In the genomic region with DNA sequence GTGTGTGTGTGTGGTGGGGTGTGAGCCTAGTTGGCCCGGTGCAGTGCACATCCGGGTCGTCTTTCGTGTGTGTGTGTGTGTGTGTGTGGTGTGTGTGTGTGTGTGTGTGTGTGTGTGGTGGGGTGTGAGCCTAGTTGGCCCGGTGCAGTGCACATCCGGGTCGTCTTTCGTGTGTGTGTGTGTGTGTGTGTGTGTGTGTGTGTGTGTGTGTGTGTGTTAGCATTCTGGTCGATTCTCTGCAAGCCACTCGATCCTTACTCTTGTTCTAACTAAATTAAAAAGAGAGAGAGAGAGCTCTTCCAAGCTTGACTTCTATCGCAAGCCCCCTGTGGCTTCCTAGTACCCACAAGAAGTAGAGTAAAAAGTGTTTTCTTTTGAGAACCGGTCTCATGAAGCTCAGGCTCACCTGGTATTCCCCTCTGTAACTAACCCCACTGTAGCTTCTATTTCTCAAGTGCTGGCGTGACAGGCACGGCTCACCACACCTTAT, we compare ENCODE assay signal across 8 mouse cellular contexts. TPM values are rescaled to one million over a fixed set of nuclear protein-coding genes. Genes with fewer than 3 reads are reported as not detected.
DNase-seq lines count a peak whose midpoint lies in the region; ATAC-seq lines count a peak whose summit lies in the region.
"Not testable (repeated sequence)": the region's sequence is repeated elsewhere in the genome, so short reads cannot be mapped to it uniquely, and the experiment has no call there.

No protein-coding gene starts in this region.

- H3K4me2 ChIP-seq in forebrain, embryonic 15.5 days (replicated peaks), result peak overlapping the region; percentile 16; the same call in 1 of the 2 replicates
- peak overlapping the region; percentile 31 for H3K4me2 ChIP-seq in hindbrain, embryonic 14.5 days (replicated peaks)
- H3K4me2 ChIP-seq in liver, embryonic 16.5 days (ENCODE audit: low read depth, low read length), result peak overlapping the region; percentile 32
- peak overlapping the region; percentile 71; the same call in 1 of the 2 replicates for H3K4me2 ChIP-seq in midbrain, embryonic 15.5 days
- H3K4me2 ChIP-seq in stomach, embryonic 14.5 days (replicated peaks; ENCODE audit: low read depth, low read length), result 0 out of 2 replicates have a peak overlapping the region, but pooled peaks have one; percentile 10

- not testable (repeated sequence) for H3K9me3 ChIP-seq in forebrain, embryonic 15.5 days; hindbrain, embryonic 14.5 days (ENCODE audit: control insufficient read depth, low read length); liver, embryonic 16.5 days (replicated peaks; ENCODE audit: control insufficient read depth, low read length); midbrain, embryonic 15.5 days; stomach, embryonic 14.5 days (ENCODE audit: control insufficient read depth, low read depth, low read length)

- H3K4me3 ChIP-seq in forebrain, embryonic 15.5 days; hindbrain, embryonic 14.5 days (replicated peaks; ENCODE audit: low read length); liver, embryonic 16.5 days (ENCODE audit: low read depth, low read length); midbrain, embryonic 15.5 days; stomach, embryonic 14.5 days (ENCODE audit: low read depth, low read length): not testable (repeated sequence)

- H3K36me3 ChIP-seq in forebrain, embryonic 15.5 days; hindbrain, embryonic 14.5 days (replicated peaks; ENCODE audit: control insufficient read depth, insufficient read depth); liver, embryonic 16.5 days (ENCODE audit: control insufficient read depth, insufficient read depth); midbrain, embryonic 15.5 days (replicated peaks); stomach, embryonic 14.5 days (ENCODE audit: control insufficient read depth, insufficient read depth, low read length): not testable (repeated sequence)

- H3K9ac ChIP-seq in forebrain, embryonic 15.5 days (replicated peaks); hindbrain, embryonic 14.5 days; midbrain, embryonic 15.5 days; stomach, embryonic 14.5 days (replicated peaks; ENCODE audit: low read depth, low read length): not testable (repeated sequence)
- H3K9ac ChIP-seq in liver, embryonic 16.5 days (ENCODE audit: low read depth, low read length), result peak overlapping the region; percentile 22

- ATAC-seq in forebrain, embryonic 15.5 days (replicated peaks); hindbrain, embryonic 14.5 days (ENCODE audit: low FRiP score); liver, embryonic 16.5 days (ENCODE audit: low read depth); midbrain, embryonic 15.5 days (replicated peaks); stomach, embryonic 14.5 days (ENCODE audit: insufficient number of reproducible peaks, insufficient read depth, low FRiP score, low read depth): not testable (repeated sequence)

- H3K27ac ChIP-seq in forebrain, embryonic 15.5 days (replicated peaks), result peak overlapping the region; percentile 50
- peak overlapping the region; percentile 14; the same call in 1 of the 2 replicates for H3K27ac ChIP-seq in hindbrain, embryonic 14.5 days
- peak overlapping the region; percentile 72 for H3K27ac ChIP-seq in liver, embryonic 16.5 days (ENCODE audit: low read length)
- not testable (repeated sequence) for H3K27ac ChIP-seq in midbrain, embryonic 15.5 days
- H3K27ac ChIP-seq in stomach, embryonic 14.5 days (ENCODE audit: low read length), result peak overlapping the region; percentile 27; the same call in 1 of the 2 replicates

- H3K27me3 ChIP-seq in forebrain, embryonic 15.5 days; hindbrain, embryonic 14.5 days (ENCODE audit: control insufficient read depth, insufficient read depth, low read length); liver, embryonic 16.5 days (ENCODE audit: control insufficient read depth, insufficient read depth, low read depth, low read length); midbrain, embryonic 15.5 days (replicated peaks); stomach, embryonic 14.5 days (ENCODE audit: control insufficient read depth, insufficient read depth, low read length): not testable (repeated sequence)

- peaks cover 53% of the 10 kb centered on the region for H3K4me1 ChIP-seq in forebrain, embryonic 15.5 days
- peaks cover 36% of the 10 kb centered on the region for H3K4me1 ChIP-seq in hindbrain, embryonic 14.5 days (replicated peaks; ENCODE audit: control insufficient read depth, insufficient read depth, low read length)
- H3K4me1 ChIP-seq in liver, embryonic 16.5 days (ENCODE audit: control insufficient read depth, low read depth, low read length), result peaks cover 39% of the 10 kb centered on the region
- H3K4me1 ChIP-seq in midbrain, embryonic 15.5 days, result peaks cover 47% of the 10 kb centered on the region
- H3K4me1 ChIP-seq in stomach, embryonic 14.5 days (ENCODE audit: control insufficient read depth, insufficient read depth, low read length), result peaks cover 22% of the 10 kb centered on the region

- DNase-seq in 416B (ENCODE audit: low read depth) (peak; percentile 75), ZHBTc4 (ENCODE audit: low read depth, low spot score) (peak; percentile 30)
- not testable (repeated sequence) for DNase-seq in hindbrain, embryonic 14.5 days (ENCODE audit: low spot score)
- peak; percentile 55 for DNase-seq in kidney, postnatal 10 days

- 39% methylated on average over 12 of the region's 14 CpGs for WGBS in forebrain, embryonic 15.5 days
- WGBS in hindbrain, embryonic 14.5 days, result 52% methylated on average over 6 of the region's 14 CpGs
- WGBS in liver, embryonic 16.5 days (ENCODE audit: insufficient replicate concordance), result 8% methylated on average over 14 of the region's 14 CpGs
- 45% methylated on average over 7 of the region's 14 CpGs for WGBS in midbrain, embryonic 15.5 days
- 21% methylated on average over 14 of the region's 14 CpGs for WGBS in stomach, embryonic 14.5 days

RNA-seq across cellular contexts. Expression of a gene that starts 1.7 kb away (rescaled TPM):
- polyA plus RNA-seq in forebrain, embryonic 15.5 days (2015; fragmentation: Nextera tagmentation; extraction: Ambion mirVana), result 54.9 and 57.8 TPM in 2 replicates
- 43.7 and 48.3 TPM in 2 replicates for polyA plus RNA-seq in hindbrain, embryonic 14.5 days (2014; fragmentation: Nextera tagmentation; extraction: Ambion mirVana)
- polyA plus RNA-seq in liver, embryonic 16.5 days (2015; fragmentation: Nextera tagmentation; extraction: Ambion mirVana), result 21.8 and 22.1 TPM in 2 replicates
- 59.2 and 66.3 TPM in 2 replicates for polyA plus RNA-seq in midbrain, embryonic 15.5 days (2015; fragmentation: Nextera tagmentation; extraction: Ambion mirVana)
- 32.7 and 40.9 TPM in 2 replicates for polyA plus RNA-seq in stomach, embryonic 14.5 days (2014; fragmentation: Nextera tagmentation; extraction: Ambion mirVana)

RNA-seq across cellular contexts. Expression of a gene that starts 7.0 kb away (rescaled TPM):
- 633 and 637 TPM in 2 replicates for polyA plus RNA-seq in forebrain, embryonic 15.5 days (2015; fragmentation: Nextera tagmentation; extraction: Ambion mirVana)
- 413 and 447 TPM in 2 replicates for polyA plus RNA-seq in hindbrain, embryonic 14.5 days (2014; fragmentation: Nextera tagmentation; extraction: Ambion mirVana)
- 266 and 282 TPM in 2 replicates for polyA plus RNA-seq in liver, embryonic 16.5 days (2015; fragmentation: Nextera tagmentation; extraction: Ambion mirVana)
- 588 and 606 TPM in 2 replicates for polyA plus RNA-seq in midbrain, embryonic 15.5 days (2015; fragmentation: Nextera tagmentation; extraction: Ambion mirVana)
- 416 and 434 TPM in 2 replicates for polyA plus RNA-seq in stomach, embryonic 14.5 days (2014; fragmentation: Nextera tagmentation; extraction: Ambion mirVana)

RNA-seq across cellular contexts. Expression of a gene that starts 13.3 kb away (rescaled TPM):
- polyA plus RNA-seq in forebrain, embryonic 15.5 days (2015; fragmentation: Nextera tagmentation; extraction: Ambion mirVana), result 56.8 and 61.3 TPM in 2 replicates
- 68.2 and 76.7 TPM in 2 replicates for polyA plus RNA-seq in hindbrain, embryonic 14.5 days (2014; fragmentation: Nextera tagmentation; extraction: Ambion mirVana)
- 11.0 and 12.2 TPM in 2 replicates for polyA plus RNA-seq in liver, embryonic 16.5 days (2015; fragmentation: Nextera tagmentation; extraction: Ambion mirVana)
- 66.3 and 67.3 TPM in 2 replicates for polyA plus RNA-seq in midbrain, embryonic 15.5 days (2015; fragmentation: Nextera tagmentation; extraction: Ambion mirVana)
- polyA plus RNA-seq in stomach, embryonic 14.5 days (2014; fragmentation: Nextera tagmentation; extraction: Ambion mirVana), result 48.9 and 58.7 TPM in 2 replicates

RNA-seq across cellular contexts. Expression of a gene that starts 14.2 kb away (rescaled TPM):
- polyA plus RNA-seq in forebrain, embryonic 15.5 days (2015; fragmentation: Nextera tagmentation; extraction: Ambion mirVana), result 0.14 and 0.19 TPM in 2 replicates
- 0.33 TPM in 1 of 2 replicates, not detected in the other for polyA plus RNA-seq in hindbrain, embryonic 14.5 days (2014; fragmentation: Nextera tagmentation; extraction: Ambion mirVana)
- not detected in 2 replicates for polyA plus RNA-seq in liver, embryonic 16.5 days (2015; fragmentation: Nextera tagmentation; extraction: Ambion mirVana)
- polyA plus RNA-seq in midbrain, embryonic 15.5 days (2015; fragmentation: Nextera tagmentation; extraction: Ambion mirVana), result not detected in 2 replicates
- polyA plus RNA-seq in stomach, embryonic 14.5 days (2014; fragmentation: Nextera tagmentation; extraction: Ambion mirVana), result not detected in 2 replicates

RNA-seq across cellular contexts. Expression of a gene that starts 32.4 kb away (rescaled TPM):
- polyA plus RNA-seq in forebrain, embryonic 15.5 days (2015; fragmentation: Nextera tagmentation; extraction: Ambion mirVana), result 0.11 TPM in 1 of 2 replicates, not detected in the other
- 0.14 TPM in 1 of 2 replicates, not detected in the other for polyA plus RNA-seq in hindbrain, embryonic 14.5 days (2014; fragmentation: Nextera tagmentation; extraction: Ambion mirVana)
- polyA plus RNA-seq in liver, embryonic 16.5 days (2015; fragmentation: Nextera tagmentation; extraction: Ambion mirVana), result 0.05 TPM in 1 of 2 replicates, not detected in the other
- polyA plus RNA-seq in midbrain, embryonic 15.5 days (2015; fragmentation: Nextera tagmentation; extraction: Ambion mirVana), result 0.14 TPM in 1 of 2 replicates, not detected in the other
- 0.14 and 0.35 TPM in 2 replicates for polyA plus RNA-seq in stomach, embryonic 14.5 days (2014; fragmentation: Nextera tagmentation; extraction: Ambion mirVana)

Comparison
In these comparisons a context has a peak if more than half of its experiments do, and no peak if none do; other contexts are left out.
1. H3K4me2 ChIP-seq: peak in every context shown above with its lines; median percentile 71 in midbrain, embryonic 15.5 days; 32 in liver, embryonic 16.5 days; 31 in hindbrain, embryonic 14.5 days; 16 in forebrain, embryonic 15.5 days; 10 in stomach, embryonic 14.5 days.